Mouse (Mus musculus) embryo, embryonic 9.5 days (tissue): ENCODE results near the gene Pex5.

ENCODE experiments used
- DNase-seq: peaks from one replicate; pipeline ENCODE4 v3.0.0-alpha.2; 2017; ENCODE audit errors: extremely low spot score

Pex5 gene

DNA sequence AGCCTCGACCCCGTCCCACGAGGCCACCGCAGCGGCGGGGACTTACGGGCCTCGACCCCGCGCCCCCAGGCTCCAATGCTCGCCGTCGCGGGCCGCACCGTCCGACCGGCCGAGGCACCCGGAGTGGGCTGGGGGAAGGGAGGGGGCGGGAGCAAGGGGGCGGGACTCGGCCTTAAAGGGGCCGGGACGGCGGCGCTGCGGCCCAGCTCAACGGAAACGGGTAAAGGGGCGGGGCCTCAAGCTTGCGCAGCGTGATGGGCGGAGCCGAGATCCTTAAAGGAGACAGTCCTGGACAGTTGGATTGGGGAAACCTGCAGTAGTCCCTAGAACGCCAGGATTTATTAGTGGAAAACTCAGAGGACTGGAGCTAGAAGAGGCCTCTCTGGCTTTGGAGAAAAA, at the start of gene Pex5:
TSS of gene Pex5 (minus strand) at position 141 of the 399 bp plus-strand sequence.
- DNase-seq, result peak; percentile 92

DNA sequence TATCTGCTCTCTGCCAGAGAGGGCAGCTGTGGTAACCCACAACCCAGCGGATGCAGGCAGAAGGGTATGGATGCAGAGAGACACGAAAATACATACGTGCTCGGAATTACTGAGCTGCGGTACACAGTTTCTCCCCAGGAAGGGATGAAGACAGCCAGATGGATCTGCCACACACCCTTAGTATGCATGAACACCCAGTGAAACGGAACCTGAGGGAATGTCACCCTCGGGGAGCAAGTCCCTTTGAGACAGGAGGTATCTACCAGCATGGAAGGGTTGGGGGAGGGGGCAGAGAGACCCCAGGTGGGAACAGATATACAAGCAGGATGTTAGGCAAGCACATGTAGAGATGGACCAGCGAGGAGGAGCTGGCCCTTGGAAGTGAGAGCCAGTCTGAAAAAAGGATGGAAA, 49.0 kb upstream of the Pex5 start:
- no peak for DNase-seq

DNA sequence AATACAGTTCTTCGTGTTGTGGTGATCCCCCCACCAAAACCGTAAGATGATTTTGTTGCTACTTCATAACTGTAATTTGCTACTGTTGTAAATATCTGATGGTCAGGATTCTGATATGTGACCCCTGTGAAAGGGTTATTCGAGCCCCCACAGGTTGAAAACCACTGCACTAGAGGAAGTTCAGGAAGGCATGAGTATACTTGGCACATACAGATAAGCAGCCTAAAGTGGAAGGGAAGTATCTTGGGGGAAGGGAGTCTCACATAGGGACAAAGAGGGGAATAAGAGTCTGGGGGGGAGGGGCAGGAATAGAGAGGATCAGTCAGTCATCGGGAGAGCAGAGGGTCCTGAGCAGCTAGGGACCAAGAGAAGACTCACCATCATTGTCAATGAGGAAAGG, 44.5 kb upstream of the Pex5 start:
- DNase-seq, result no peak

DNA sequence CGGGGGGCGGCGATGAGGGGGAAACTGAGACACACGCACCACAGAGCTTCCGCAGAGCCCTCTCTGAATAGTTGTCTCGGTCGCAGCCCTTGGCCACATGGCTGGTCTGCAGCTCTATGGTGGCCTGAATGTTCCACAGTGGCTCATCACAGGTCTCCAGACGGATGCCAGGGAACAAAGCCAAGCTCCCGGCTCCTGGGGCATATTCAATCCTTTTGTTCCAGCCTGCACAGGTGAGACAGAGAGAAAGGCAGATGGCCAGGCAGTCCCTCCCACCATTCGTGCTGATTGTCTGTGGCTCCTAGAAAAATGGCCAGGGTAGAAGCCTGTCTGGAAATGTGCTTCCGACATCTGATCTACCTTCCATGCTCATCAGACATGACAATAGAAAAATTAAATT, 43.6 kb upstream of the Pex5 start:
- DNase-seq, result no peak

DNA sequence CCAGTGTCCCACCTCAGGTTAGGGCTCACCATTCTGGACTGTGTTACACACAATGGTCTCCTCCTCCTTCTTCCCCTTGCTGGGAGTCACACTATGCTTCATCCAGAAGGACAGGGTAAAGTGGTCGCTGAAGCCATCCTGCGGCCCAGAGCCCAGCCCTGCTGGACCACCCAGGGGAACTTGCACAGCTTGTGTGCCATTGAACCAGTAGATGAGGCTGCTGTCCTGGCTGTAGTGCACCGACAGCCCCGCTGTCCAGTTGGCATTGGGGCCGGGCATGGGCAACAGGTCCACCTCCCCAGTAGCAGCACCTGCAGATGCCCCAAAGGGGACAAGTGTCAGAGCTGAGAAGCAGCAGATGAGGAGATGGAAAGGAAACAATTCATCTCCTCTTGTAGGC, 43.0 kb upstream of the Pex5 start:
- no peak for DNase-seq

DNA sequence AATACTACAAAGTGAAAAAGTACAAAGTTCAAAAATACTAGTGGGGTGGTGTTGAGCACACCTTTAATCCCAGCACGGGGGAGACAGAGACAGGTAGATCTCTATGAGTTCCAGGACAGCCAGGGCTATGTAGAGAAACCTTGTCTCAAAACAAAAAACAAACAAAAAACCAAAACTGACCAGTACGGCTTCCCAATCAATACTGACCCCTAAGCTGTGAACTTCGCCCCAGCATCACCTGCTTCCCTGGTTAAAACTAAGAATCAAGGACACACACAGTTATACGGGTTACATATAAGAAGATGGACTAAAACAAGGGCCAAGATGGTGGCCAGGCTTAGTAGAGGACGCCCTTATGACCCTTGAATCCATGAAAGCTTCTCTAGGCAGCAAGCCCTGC, 41.4 kb upstream of the Pex5 start:
- DNase-seq, result no peak

DNA sequence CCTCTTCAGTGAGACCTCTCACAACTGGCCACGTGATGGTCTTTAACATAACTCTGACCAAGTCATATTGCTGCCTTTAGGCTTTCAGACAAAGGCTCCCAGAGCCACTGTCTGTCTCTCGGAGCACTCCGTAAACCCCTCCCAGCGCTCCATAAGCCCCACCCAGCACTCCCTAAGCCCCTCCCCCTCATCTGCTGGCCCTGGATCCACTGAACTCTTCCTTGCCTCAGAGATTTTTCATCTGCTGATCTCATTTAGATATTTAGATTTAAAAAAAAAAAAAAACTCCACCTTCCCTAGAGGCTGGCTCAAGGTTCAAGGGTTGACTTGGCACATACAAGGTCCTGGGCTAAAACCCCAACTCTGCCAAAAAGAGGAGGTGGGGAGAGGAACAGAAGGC, 38.9 kb upstream of the Pex5 start:
- DNase-seq, result no peak

DNA sequence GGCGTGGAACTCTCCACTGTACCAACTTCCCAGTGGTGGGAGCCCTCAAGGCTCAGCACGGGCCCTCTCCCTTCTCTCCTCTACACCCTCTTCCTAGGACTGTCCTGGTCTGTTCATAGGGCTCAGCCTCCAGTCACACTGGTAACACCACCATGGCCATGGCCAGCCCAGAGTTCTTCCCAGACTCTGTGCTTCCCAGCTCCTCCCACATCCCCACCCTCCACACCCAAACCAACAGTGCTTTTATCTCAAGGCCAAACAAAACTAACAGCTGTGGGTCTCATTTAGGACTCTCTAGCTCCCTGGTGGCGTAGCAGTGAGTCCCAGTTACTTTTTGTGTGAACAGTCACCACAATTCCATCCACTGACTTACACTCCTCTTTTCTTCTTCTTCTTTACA, 37.1 kb upstream of the Pex5 start:
- no peak for DNase-seq

DNA sequence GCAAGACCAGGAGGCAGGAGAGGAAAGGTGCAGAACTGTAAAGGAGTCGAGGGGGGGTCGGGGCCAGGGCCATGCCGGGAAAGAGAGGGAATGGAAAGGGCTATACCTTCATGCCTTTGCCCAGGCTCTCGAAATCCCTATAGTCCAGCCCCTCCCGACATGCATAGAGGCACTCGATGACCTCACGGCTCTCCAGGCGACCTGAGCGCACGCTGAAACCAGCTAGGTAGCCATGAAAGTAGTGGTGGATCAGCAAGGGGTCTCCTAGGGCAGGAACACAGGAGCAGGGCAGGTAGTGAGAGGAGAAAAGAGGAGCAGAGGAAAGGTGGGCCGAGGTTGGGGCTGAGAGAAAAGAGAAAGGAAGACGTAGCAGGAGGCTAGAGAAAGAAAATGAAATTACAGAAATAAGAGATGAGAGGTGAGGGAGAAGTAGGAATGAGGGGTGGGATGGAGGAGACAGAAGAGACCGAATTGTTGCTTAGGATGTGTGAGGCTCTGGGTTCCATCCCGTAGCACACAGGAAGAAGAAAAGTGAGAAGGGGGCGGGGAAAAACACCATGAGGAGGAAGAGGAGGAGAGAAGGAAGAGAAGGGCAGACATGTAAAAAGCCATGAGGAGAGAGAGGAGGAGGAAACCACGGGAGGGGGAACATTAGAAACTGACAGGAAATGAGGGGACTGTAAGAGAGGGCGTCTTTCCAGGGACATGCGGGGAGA, 35.0 kb upstream of the Pex5 start:
- no peak for DNase-seq

DNA sequence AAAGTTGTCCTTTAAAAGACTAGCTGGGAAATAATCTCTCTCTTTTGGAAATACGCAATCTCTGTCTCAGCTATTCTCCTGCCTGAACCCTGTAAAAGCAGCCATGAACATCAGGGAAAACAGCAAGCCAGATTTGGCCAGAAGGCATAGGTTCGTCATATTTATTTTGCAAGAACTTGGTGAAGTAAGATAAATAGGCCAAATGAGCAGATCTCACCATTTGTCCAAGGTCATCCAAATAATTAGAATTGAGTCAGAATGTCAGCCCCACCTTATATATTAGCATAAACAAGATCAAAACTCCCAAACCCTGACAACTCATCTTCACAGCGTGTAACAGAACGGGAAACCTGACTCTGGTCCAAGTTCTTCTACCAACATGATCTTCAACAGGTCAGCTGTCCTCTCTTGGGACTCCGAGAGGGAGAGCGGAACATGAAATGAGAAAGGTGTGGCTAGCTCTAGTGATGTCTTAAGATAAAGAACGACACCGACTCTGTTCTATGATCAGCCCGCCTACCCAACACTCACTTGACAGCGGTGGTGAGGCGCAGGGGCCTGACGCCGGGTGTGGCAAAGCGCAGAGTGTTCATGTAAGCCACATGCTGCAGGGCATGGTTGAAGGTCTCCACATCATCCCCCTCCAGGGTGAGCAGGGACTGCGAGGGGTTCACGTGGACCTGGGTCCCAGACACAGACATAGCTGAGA, 34.2 kb upstream of the Pex5 start:
- DNase-seq, result no peak

DNA sequence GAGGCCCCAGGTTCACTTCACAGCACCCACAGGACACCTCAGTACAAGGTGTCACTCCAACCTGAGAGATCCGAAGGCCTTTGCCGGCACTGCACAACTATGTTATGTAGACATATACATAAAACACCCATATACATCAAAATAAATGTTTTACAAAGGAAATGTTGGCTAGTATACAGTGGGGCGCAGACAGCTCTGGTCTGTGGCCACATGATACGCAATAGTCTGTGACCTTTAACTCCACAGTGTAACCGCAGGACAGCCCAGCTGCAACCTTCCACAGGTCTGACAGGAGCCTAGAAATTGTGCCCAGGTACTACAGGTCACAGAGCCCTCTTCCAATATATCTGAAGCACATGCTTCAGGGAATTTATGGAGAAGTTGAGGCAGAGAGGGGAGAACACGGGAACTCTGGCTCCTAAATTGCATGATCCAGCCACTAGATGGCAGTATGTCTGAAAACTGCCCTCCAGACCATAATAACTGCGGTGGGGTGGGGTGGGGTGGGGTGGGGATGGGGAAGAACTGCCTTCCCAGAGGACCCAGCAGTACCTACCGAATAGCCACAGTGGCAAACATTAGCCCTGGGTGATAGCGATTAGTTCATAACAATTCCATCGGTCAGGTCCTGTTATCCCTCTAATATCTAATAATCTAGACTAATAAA, 33.5 kb upstream of the Pex5 start:
- DNase-seq, result no peak

DNA sequence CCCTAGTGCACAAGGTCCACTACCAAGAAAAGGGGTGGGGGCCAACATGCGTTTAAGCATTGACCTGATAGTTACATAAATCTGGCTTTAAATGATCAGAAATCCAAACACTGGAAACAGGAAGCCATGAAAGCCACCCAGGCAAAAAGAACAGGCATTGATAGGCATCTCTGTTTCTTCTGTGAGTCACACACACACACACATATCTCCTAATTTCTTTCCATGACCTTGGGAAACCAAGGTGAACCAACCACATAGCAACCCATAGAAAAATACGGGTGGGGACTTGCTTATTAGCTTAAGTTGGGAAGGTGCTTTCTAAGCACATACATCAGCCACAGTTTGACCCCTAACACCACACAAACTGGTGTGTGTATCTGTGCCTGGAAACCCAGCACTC, 32.5 kb upstream of the Pex5 start:
- DNase-seq, result no peak

DNA sequence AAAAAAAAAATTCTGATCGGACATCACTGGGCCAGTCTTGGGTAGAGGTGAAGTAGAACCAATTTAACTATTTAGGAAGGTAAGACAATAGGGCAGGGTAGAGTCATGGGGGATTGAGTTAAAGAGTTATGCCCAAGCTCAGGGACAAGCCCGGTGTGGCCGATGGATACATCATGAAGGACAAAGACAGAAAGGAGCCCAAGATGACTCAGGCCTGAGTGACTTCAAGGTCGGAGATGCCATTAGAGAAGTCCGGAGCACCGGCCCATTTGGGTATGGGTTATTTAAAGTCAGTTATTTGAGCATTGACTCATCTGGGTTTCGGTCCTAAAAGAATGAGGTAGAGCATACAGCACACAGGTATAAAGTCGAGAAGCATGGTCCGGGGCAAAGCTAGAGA, 31.6 kb upstream of the Pex5 start:
- no peak for DNase-seq

DNA sequence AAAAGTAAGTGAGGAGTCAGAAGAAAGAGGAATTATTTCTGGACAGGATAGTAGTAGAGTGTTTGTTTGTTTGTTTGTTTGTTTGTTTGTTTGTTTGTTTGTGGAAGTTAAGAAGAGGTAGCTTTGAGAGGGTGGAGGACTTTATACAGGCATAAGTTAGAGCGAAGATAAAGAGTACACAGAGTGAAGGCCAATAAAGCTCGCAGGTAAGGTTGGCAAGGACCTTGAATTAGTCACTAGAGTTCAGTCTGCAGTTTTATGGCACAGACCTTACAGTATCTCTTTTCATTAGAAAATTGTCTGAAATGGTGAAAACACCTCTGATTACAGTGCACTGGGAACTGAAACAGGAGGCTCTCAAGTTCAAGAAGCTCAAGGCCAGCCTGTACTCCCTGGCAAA, 31.2 kb upstream of the Pex5 start:
- DNase-seq, result no peak

DNA sequence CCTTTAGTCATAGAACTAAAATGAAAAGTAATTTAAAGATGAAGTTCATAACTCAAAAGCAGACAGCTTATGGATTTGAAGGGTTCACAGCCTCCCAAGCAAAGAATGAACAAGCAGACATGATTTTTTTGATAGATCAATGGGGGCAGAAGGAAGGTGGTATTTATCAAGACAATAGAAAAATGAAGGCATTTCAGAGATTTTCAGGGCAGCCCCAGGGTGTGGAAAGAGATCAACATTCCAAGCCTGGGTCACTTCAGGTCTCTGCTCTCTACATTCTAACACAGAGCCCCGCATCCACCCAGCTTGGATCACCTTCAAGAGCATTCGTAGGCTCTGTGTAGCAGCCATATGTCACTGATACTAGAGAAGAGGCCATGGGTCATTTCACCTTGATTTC, 28.5 kb upstream of the Pex5 start:
- no peak for DNase-seq

DNA sequence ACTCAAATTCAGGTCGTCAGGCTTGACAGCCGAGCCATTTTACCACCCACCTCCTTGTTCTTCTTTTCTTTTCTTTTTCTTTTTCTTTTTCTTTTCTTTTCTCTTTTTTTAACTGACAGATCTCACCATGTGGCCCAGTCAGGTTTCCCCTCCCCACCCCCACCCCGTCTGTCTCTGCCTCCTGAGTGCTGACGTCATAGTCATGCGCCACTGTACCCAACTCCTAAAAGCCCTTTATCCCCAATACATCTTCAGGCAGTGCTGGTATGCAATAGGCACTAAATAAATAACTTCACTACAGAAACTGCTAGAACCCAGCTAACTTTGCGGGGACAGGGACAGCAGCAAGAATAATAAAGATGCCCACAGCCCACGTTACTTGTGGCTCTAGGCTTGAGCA, 21.4 kb upstream of the Pex5 start:
- no peak for DNase-seq

DNA sequence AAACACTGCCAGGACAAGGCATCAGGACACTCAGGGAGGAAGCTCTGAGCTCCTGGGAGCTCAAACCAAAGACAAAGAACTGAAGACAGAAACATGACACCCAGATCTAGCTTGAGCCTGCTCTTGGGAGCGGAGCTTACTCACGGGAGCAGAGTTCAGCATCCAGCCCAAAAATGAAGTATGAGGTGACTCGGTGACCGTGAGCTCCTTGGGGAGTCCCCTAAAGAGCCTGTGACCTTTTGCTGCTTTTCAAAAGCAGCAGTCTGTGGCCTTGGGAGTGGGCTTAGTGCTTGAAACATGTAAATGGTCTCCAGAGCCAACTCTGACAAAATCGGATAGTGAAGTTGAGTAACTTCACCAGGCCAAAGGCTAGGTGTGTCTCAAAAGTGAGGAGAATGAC, 20.3 kb upstream of the Pex5 start:
- DNase-seq, result no peak

DNA sequence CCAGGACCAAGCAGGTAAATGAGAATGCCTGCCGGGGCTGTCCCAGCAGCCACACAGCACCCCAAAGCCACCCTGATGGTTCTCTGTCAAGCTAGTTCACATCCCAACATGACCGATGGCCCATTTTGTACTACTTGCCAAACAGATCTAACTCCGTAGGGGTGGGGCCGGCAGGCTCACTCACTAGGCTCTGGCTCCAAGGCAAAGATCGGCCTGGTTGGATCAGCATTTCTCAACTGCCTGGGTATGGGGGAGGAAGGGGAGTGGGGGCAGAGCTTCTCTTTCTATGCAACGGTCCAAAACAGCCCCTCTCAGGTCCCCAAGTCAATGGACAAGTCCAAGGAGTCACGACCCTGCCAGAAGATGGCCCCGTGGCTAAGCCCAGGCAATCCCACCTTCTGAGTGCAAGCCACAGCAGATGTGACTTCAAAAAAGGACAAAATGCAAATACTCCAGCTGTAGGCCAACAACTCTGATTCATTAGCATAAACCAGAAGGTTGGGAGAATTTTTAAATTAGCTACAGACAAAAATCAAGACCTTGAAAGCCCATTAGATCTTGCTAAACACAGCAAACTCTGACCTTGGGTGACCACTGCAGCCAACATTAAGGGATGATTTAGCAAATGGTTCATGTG, 18.9 kb upstream of the Pex5 start:
- no peak for DNase-seq

DNA sequence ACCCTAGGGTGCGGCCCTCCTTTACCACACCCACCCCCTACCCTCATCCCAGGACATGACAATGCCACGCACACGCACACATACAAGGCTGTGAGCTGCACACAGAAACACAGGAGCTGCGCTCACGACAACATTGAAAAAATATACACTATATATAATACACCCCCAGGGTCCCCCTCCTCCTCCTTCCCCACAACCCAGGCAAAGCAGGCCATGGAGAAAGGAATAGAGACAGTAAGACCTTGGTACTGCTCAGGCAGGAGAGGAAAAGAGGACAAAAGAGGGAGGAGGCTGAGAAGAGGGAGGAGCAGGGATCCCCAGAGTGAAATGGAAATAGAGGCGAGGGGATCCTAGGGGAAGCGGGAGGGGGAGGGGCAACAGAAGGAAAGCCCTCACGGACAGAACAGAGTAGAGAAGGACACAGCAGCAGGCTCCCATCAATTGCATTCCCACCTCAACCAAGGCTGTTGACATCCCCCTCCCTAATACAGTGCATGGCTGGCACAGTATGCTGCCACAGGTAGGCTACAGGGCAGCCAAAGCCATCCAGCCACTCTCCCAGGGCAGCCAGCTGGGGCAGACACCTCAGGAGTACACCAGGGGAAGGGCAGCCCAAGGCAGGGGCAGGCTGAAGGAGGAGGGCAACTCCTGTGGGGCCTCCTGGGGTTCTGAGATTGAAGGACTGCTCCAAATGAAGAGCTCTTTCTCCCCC, 16.1 kb upstream of the Pex5 start:
- DNase-seq, result no peak

DNA sequence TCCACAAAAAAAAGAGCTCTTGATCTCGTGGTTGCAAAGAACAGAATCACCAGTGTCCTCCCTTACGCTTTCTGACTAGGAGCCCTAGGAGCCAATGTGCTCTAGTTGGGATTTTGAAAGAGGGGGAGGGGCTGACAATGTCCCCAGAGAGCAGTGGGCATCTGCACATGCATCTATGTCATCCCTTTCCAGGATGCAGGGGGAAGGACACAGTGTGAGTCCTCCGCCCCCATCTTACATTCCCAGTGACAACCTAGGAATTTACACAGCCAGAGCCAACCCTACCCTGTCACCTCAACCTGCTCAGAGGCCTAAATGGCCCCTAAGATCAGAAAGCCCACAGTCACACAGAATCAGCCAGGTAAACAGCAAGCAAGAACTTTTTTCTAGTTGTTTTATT, 15.5 kb upstream of the Pex5 start:
- DNase-seq, result no peak

DNA sequence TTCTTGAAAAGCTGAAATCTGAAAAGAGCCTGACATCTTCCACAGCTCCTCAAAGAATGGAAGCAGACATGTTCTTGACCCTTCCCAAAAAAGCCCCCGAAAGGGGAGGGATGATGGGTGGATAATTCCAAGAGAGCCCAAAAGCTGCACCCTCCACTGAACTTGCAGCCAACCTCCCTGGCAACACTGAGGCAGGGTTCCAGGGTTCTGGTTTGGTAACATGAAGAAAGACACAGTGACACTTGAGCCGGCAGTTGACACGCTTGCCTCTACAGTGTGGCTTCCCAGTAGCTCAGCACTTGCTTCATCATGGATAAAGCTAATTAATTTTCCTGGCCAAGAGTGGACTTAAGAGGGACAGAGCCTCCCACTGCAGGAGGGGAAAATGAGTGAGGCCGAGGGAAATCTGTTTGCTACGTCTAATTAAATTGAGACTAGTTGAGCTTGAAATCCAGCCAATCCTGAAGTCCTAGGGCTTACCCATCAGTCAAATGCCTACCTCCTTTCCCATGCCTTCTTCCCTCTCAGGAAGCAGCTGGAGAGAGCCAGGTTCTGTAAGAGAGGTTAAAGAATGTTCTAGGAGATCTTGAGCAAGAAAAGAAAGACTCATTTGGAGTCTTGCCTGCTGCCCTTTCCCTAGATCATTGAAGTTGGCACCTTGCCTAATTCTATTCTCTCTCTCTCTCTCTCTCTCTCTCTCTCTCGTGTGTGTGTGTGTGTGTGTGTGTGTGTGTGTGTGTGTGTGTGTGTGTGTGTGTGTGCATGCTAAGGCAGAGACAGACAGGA, 13.1 kb upstream of the Pex5 start:
- DNase-seq, result no peak
